Mouse (Mus musculus) olfactory bulb, adult 2 months (tissue): ENCODE measurements around the gene Scfd2. TPM values are rescaled to one million over a fixed set of nuclear protein-coding genes. Genes with fewer than 3 reads are reported as not detected.

ENCODE experiments used
- H3K27ac ChIP-seq: fragments of 200-500 bp; 2 replicates; pipeline ENCODE4 v1.5.1; 2012; ENCODE audit warnings: low read depth, low read length; ENCODE audit not compliant: insufficient read depth
- H3K4me1 ChIP-seq: fragments of 200-500 bp; 2 replicates; pipeline ENCODE4 v1.6.1; 2012; ENCODE audit warnings: low read length; ENCODE audit not compliant: control insufficient read depth, insufficient read depth
- H3K4me3 ChIP-seq: fragments of 200-500 bp; 2 replicates; pipeline ENCODE4 v1.5.1; 2012; ENCODE audit warnings: mild to moderate bottlenecking, low read depth, low read length, moderate library complexity; ENCODE audit not compliant: insufficient read depth
- CTCF ChIP-seq: fragments of 200-500 bp; IDR thresholded peaks from 2 replicates; pipeline ENCODE4 v1.5.1; 2012; ENCODE audit warnings: low read depth, mild to moderate bottlenecking, low read length, moderate library complexity; ENCODE audit not compliant: insufficient read depth
- POLR2A ChIP-seq: fragments of 200-500 bp; IDR thresholded peaks from 2 replicates; pipeline ENCODE4 v1.6.1; 2012; ENCODE audit warnings: mild to moderate bottlenecking, low read depth, low read length, moderate library complexity; ENCODE audit not compliant: insufficient read depth
- WGBS: fragments of 180-500 bp; shearing (Covaris S2); methylation state at CpG from one replicate; pipeline ENCODE4 v1.1.7; 2018; 5-methylcytosine and 5-hydroxymethylcytosine counted together
- polyA plus RNA-seq: library from polyadenylated mRNA; stranded (reverse); fragments of >200 nt; gene quantifications from 2 replicates; pipeline ENCODE4 v1.2.4, GENCODE M21; 2012; ENCODE audit warnings: low replicate concordance; ENCODE audit not compliant: missing spikeins, insufficient read depth, insufficient read length

The Scfd2 gene
- polyA plus RNA-seq, 1 experiment, result not detected

- Histone ChIP-seq H3K4me1 (peaks cover 11% of the 10 kb centered on the region), H3K4me3 (no peak overlapping the region), H3K27ac (no peak overlapping the region)
- 72% methylated on average over 8 of the region's 8 CpGs for WGBS
- no peak for TF ChIP-seq POLR2A
- TF ChIP-seq CTCF, result no peak
Observed at GRCm38 (mm10) chr5:74281480-74281879, 250.1 kb downstream of the Scfd2 start.

- H3K4me3 ChIP-seq, result no peak overlapping the region
- WGBS, result 44% methylated on average over 7 of the region's 7 CpGs
- no peak for TF ChIP-seq POLR2A
- TF ChIP-seq CTCF, result no peak
- H3K4me1 ChIP-seq, result peaks cover 14% of the 10 kb centered on the region
- no peak overlapping the region for H3K27ac ChIP-seq
Observed at GRCm38 (mm10) chr5:74279673-74280072, 251.9 kb downstream of the Scfd2 start.

DNA sequence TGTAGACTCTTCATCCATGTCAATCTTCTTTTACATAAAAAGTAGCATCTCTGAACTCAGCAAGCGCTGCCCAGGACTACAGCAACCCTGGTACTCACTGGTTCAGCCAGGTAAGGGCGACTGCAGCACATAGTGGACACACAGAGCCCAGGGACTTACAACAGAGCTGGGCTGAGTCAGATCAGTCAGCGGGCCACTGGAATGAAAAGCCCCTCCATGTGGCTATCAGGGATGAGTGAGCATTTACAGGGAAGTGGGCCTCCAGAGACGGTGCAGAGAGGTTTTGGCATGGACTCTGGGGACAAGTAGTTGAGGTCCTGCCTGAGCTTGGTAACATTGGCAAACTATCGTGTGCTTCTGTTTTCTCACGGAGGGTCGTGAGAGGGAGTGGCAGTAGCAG lies 253.1 kb downstream of the Scfd2 start:
- no peak overlapping the region for H3K27ac ChIP-seq
- TF ChIP-seq POLR2A, result no peak
- TF ChIP-seq CTCF, result no peak
- WGBS, result 89% methylated on average over 7 of the region's 7 CpGs

GRCm38 (mm10) chr5:74277712-74278111 lies 253.8 kb downstream of the Scfd2 start:
- H3K4me3 ChIP-seq, result no peak overlapping the region
- TF ChIP-seq POLR2A, result no peak
- peak; percentile 86 for TF ChIP-seq CTCF
- 1% methylated on average over 3 of the region's 3 CpGs for WGBS
- H3K27ac ChIP-seq, result 0 out of 2 replicates have a peak overlapping the region, but pooled peaks have one; percentile 27
- peaks cover 17% of the 10 kb centered on the region for H3K4me1 ChIP-seq

More for the DNA sequence above, 253.1 kb downstream of the Scfd2 start:
- H3K4me1 ChIP-seq, result peaks cover 17% of the 10 kb centered on the region
- H3K4me3 ChIP-seq, result no peak overlapping the region

DNA sequence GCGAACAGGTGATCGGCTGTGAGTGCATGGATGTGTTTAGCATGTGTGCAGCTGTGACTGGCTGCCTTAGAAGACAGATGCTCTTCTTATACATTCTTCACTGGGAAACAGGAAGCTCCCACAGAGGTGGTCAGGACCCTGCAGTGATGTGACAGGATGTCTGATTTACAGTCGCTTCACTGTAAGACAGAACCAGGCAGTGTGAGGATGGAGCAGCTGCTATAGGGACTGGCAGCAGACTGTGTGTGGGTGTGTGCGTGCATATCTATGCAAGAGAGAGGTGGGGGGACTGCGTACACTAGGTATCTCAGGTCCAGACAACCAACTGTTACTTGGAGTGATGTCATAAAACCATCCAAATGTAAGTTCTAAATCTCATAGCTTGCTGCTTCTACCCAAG lies 254.3 kb downstream of the Scfd2 start:
- Histone ChIP-seq H3K4me3 (no peak overlapping the region), H3K4me1 (peaks cover 17% of the 10 kb centered on the region), H3K27ac (no peak overlapping the region; the same call in 1 of the 2 replicates)
- TF ChIP-seq POLR2A (no peak), CTCF (no peak)
- WGBS, result 75% methylated on average over 5 of the region's 5 CpGs

DNA sequence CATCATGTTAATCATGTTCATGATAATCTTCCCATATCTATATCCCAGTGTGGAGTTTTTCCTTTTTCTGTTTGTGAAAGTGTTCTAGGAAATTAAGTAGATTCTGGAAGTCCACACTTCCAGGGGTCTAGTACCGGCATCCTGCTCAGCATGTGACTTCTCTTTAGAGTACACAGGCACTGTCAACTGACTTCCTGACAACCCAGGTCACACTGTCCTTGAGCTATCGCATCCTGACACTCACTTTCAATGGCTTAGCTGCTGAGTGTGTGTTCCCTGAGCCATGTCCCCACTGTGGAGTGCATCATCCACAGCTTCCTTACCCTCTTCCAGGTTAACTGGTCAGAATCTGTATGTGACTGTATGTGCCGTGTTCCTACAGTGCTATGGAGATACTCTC lies 258.2 kb downstream of the Scfd2 start:
- Histone ChIP-seq H3K4me3 (no peak overlapping the region), H3K27ac (no peak overlapping the region), H3K4me1 (peaks cover 13% of the 10 kb centered on the region)
- 90% methylated on average over 3 of the region's 3 CpGs for WGBS
- TF ChIP-seq CTCF (no peak), POLR2A (no peak)

DNA sequence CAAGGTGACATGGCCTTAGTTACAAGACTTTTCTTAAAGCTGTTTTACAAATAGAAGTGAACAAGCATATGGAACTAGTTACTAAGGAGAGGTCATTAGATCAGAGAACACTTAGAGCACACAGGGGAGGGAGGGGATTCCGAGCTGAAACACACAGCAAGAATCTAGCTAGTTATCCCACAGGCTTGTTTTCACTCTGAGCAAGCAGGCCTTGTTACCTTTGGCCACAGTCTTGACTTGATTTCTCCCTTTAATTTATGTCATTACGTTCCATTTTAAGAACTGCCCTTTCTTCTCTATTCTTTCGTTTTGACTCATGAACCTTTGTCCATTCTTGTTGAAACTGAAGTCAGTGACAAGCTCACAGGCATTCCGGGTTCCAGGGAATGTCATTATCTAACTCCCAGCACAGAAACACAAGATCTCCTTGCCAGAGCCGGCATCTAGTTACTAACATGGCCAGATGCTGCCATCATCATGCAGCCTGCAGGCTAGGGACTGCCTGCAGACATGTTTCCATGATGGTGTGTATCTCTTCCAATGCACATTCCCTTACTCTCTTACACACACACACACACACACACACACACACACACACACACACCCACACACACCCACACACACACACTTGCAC lies 263.7 kb downstream of the Scfd2 start:
- Histone ChIP-seq H3K4me3 (no peak overlapping the region), H3K4me1 (peaks cover 17% of the 10 kb centered on the region), H3K27ac (no peak overlapping the region)
- TF ChIP-seq POLR2A (no peak), CTCF (no peak)
- 59% methylated on average over 5 of the region's 5 CpGs for WGBS

- no peak overlapping the region for H3K27ac ChIP-seq
- 66% methylated on average over 1 of the region's 1 CpGs for WGBS
- peaks cover 22% of the 10 kb centered on the region for H3K4me1 ChIP-seq
- H3K4me3 ChIP-seq, result no peak overlapping the region
- no peak for TF ChIP-seq POLR2A
- no peak for TF ChIP-seq CTCF
Observed at GRCm38 (mm10) chr5:74267196-74267595, 264.4 kb downstream of the Scfd2 start.

GRCm38 (mm10) chr5:74266476-74266819 lies 265.1 kb downstream of the Scfd2 start:
- Histone ChIP-seq H3K4me1 (peaks cover 28% of the 10 kb centered on the region), H3K27ac (no peak overlapping the region), H3K4me3 (no peak overlapping the region)
- TF ChIP-seq CTCF (no peak), POLR2A (no peak)
- 64% methylated on average over 5 of the region's 5 CpGs for WGBS
